17 mouse cellular contexts compared by ENCODE assay signal in genomic region chr1:187888142-187888541, GRCm38 (mm10).
"Had no signal": no experiment of that assay in that cellular context is flagged by ENCODE, and none has a peak within 500 bp of the region (broad histone marks: within the 10 kb centered on the region; RNA-seq: fewer than 3 reads in every experiment).

No protein-coding gene starts in this region.

- H3K4me3 ChIP-seq: kidney, embryonic 15.5 days; left cerebral cortex, adult 2 months; liver, embryonic 13.5 days; midbrain, embryonic 15.5 days; myocyte; neural tube, embryonic 13.5 days; stomach, embryonic 15.5 days had no signal

- H3K27ac ChIP-seq: kidney, embryonic 15.5 days; left cerebral cortex, adult 2 months; liver, embryonic 13.5 days; midbrain, embryonic 15.5 days; neural tube, embryonic 13.5 days; stomach, embryonic 15.5 days had no signal

- H3K9ac ChIP-seq: kidney, embryonic 15.5 days; liver, embryonic 13.5 days; midbrain, embryonic 15.5 days; neural tube, embryonic 13.5 days; stomach, embryonic 15.5 days had no signal

- DNase-seq: kidney, postnatal 10 days; kidney, postnatal 36 days; layer of hippocampus, postnatal 36 days; liver, embryonic 13.5 days; lung, adult 2 months; lung, postnatal 14 days; lung, postnatal 4 days; retina, postnatal 1 day; right cerebral cortex, postnatal 25 days; spleen, adult 18-20 months; thymus, postnatal 25 days had no signal

- H3K4me2 ChIP-seq: kidney, embryonic 15.5 days; liver, embryonic 13.5 days; midbrain, embryonic 15.5 days; neural tube, embryonic 13.5 days; stomach, embryonic 15.5 days had no signal

- H3K9me3 ChIP-seq: kidney, embryonic 15.5 days; liver, embryonic 13.5 days; midbrain, embryonic 15.5 days; neural tube, embryonic 13.5 days; stomach, embryonic 15.5 days had no signal

- H3K27me3 ChIP-seq: kidney, embryonic 15.5 days; liver, embryonic 13.5 days; midbrain, embryonic 15.5 days; neural tube, embryonic 13.5 days; stomach, embryonic 15.5 days had no signal

- H3K4me1 ChIP-seq: kidney, embryonic 15.5 days; liver, embryonic 13.5 days; midbrain, embryonic 15.5 days; neural tube, embryonic 13.5 days; stomach, embryonic 15.5 days had no signal

- H3K36me3 ChIP-seq: kidney, embryonic 15.5 days; liver, embryonic 13.5 days; midbrain, embryonic 15.5 days; neural tube, embryonic 13.5 days; stomach, embryonic 15.5 days had no signal

- ATAC-seq: midbrain, embryonic 15.5 days had no signal
